Mouse (Mus musculus): ENCODE measurements around the gene Nedd9. TPM values are rescaled to one million over a fixed set of nuclear protein-coding genes. Genes with fewer than 3 reads are reported as not detected.

The Nedd9 gene
- total and polyA plus RNA-seq, 3 experiments = 0.15 to 0.25 TPM; not detected in 1

GRCm38 (mm10) chr13:41382635-41383034 lies 104.5 kb downstream of the Nedd9 start:
- DNase-seq (ENCODE audit: low read depth, low spot score) = no peak
- H3K27ac ChIP-seq (ENCODE audit: control insufficient read depth, low read depth, low read length) = no peak overlapping the region
- H3K79me2 ChIP-seq (ENCODE audit: control insufficient read depth, insufficient read depth, low read length, poor library complexity) = no peaks in the 10 kb centered on the region
- no peaks in the 10 kb centered on the region for H3K9me3 ChIP-seq (replicated peaks; ENCODE audit: insufficient read depth, low read length)
- TF ChIP-seq UBTF (IDR thresholded peaks at IDR 0.05; ENCODE audit: borderline replicate concordance, insufficient read depth, low read depth, low read length) (no peak), TBP (IDR thresholded peaks at IDR 0.05; ENCODE audit: low read depth, low read length) (no peak), MEF2A (IDR thresholded peaks at IDR 0.05; ENCODE audit: extremely low read depth, insufficient replicate concordance, low read depth, low read length, poor library complexity, severe bottlenecking) (no peak), SMC3 (IDR thresholded peaks at IDR 0.05; ENCODE audit: low read depth, low read length) (no peak), RAD21 (IDR thresholded peaks at IDR 0.05; ENCODE audit: low read depth, low read length) (no peak), EP300 (IDR thresholded peaks at IDR 0.05; ENCODE audit: low read depth in 1 of 2, low read length in 2 of 2) (no peak), NELFE (IDR thresholded peaks at IDR 0.05; ENCODE audit: low read depth, low read length) (no peak), TCF12 (IDR thresholded peaks at IDR 0.05; ENCODE audit: low read depth, low read length) (no peak), POLR2AphosphoS5 (IDR thresholded peaks at IDR 0.05; ENCODE audit: borderline replicate concordance, low read depth, low read length) (no peak)
- no peaks in the 10 kb centered on the region for H3K27me3 ChIP-seq (ENCODE audit: control insufficient read depth in 1 of 2, insufficient read depth in 2 of 2, low read length in 2 of 2)
- H3K4me1 ChIP-seq (ENCODE audit: control insufficient read depth in 1 of 2, insufficient read depth in 2 of 2, low read length in 2 of 2) = no peaks in the 10 kb centered on the region
- no peaks in the 10 kb centered on the region for H3K36me3 ChIP-seq (ENCODE audit: control insufficient read depth in 1 of 2, insufficient read depth in 2 of 2, low read length in 2 of 2)
- H3K4me3 ChIP-seq (ENCODE audit: control insufficient read depth in 1 of 2, insufficient read depth in 1 of 2, low read depth in 2 of 2, low read length in 2 of 2) = no peak overlapping the region
- no peak overlapping the region for H3K9ac ChIP-seq (ENCODE audit: control insufficient read depth, low read depth, low read length, poor library complexity, severe bottlenecking)

- no peaks in the 10 kb centered on the region for H3K4me1 ChIP-seq (ENCODE audit: control insufficient read depth in 1 of 2, insufficient read depth in 2 of 2, low read length in 2 of 2)
- H3K36me3 ChIP-seq (ENCODE audit: control insufficient read depth in 1 of 2, insufficient read depth in 2 of 2, low read length in 2 of 2) = no peaks in the 10 kb centered on the region
- H3K27me3 ChIP-seq (ENCODE audit: control insufficient read depth in 1 of 2, insufficient read depth in 2 of 2, low read length in 2 of 2) = no peaks in the 10 kb centered on the region
- no peak for TF ChIP-seq MAX (IDR thresholded peaks at IDR 0.05; ENCODE audit: low read length)
- TF ChIP-seq MXI1 (IDR thresholded peaks at IDR 0.05; ENCODE audit: low read depth, low read length) = no peak
- no peak for TF ChIP-seq CTCF (IDR thresholded peaks at IDR 0.05 in 2 of 3, conservative IDR thresholded peaks at IDR 0.05 in 1 of 3; ENCODE audit: control insufficient read depth in 1 of 3, insufficient read depth in 1 of 3, low read depth in 2 of 3, low read length in 3 of 3, poor library complexity in 1 of 3, severe bottlenecking in 1 of 3)
- TF ChIP-seq E2F4 (IDR thresholded peaks at IDR 0.05; ENCODE audit: borderline replicate concordance, low read depth, low read length) = no peak
- TF ChIP-seq UBTF (IDR thresholded peaks at IDR 0.05; ENCODE audit: borderline replicate concordance, insufficient read depth, low read depth, low read length) = no peak
- TF ChIP-seq EP300 (IDR thresholded peaks at IDR 0.05; ENCODE audit: low read depth in 1 of 2, low read length in 2 of 2) = no peak
- no peak for TF ChIP-seq ZC3H11A (IDR thresholded peaks at IDR 0.05; ENCODE audit: low read depth, low read length)
- no peak for TF ChIP-seq TAL1 (IDR thresholded peaks at IDR 0.05; ENCODE audit: low read length)
- no peak for TF ChIP-seq MAZ (IDR thresholded peaks at IDR 0.05; ENCODE audit: low read depth, low read length)
- no peak for TF ChIP-seq ELF1 (IDR thresholded peaks at IDR 0.05; ENCODE audit: low read depth, low read length)
- TF ChIP-seq GABPA (IDR thresholded peaks at IDR 0.05; ENCODE audit: low read depth, low read length) = no peak
- TF ChIP-seq ZMIZ1 (IDR thresholded peaks at IDR 0.05; ENCODE audit: low read depth, low read length) = no peak
- TF ChIP-seq MYB (IDR thresholded peaks at IDR 0.05; ENCODE audit: low read depth, low read length) = no peak
- no peak for TF ChIP-seq MYC (IDR thresholded peaks at IDR 0.05; ENCODE audit: low read depth, low read length)
- no peak for TF ChIP-seq USF2 (IDR thresholded peaks at IDR 0.05; ENCODE audit: borderline replicate concordance in 1 of 2, insufficient read depth in 1 of 2, low read depth in 1 of 2, low read length in 2 of 2)
- no peak for TF ChIP-seq POLR2AphosphoS5 (IDR thresholded peaks at IDR 0.05; ENCODE audit: borderline replicate concordance, low read depth, low read length)
- no peak overlapping the region for H3K27ac ChIP-seq (ENCODE audit: control insufficient read depth, low read depth, low read length)
- DNase-seq (ENCODE audit: low read depth, low spot score) = no peak
- no peak overlapping the region for H3K4me3 ChIP-seq (ENCODE audit: control insufficient read depth in 1 of 2, insufficient read depth in 1 of 2, low read depth in 2 of 2, low read length in 2 of 2)
- no peaks in the 10 kb centered on the region for H3K79me2 ChIP-seq (ENCODE audit: control insufficient read depth, insufficient read depth, low read length, poor library complexity)
- H3K9me3 ChIP-seq (replicated peaks; ENCODE audit: insufficient read depth, low read length) = no peaks in the 10 kb centered on the region
- no peak overlapping the region for H3K9ac ChIP-seq (ENCODE audit: control insufficient read depth, low read depth, low read length, poor library complexity, severe bottlenecking)
Measured at GRCm38 (mm10) chr13:41381806-41382546, 105.2 kb downstream of the Nedd9 start.
